Mouse (Mus musculus) brown adipose tissue, adult 24 weeks (tissue): Measurements from ENCODE around the gene Zg16. TPM values are rescaled to one million over a fixed set of nuclear protein-coding genes. Genes with fewer than 3 reads are reported as not detected.
"Not testable (repeated sequence)": the region's sequence is repeated elsewhere in the genome, so short reads cannot be mapped to it uniquely, and the experiment has no call there.

Experiments used
- H3K27ac ChIP-seq: fragments of 200-500 bp; replicated peaks from 2 replicates; pipeline ENCODE4 v1.5.1; 2012; ENCODE audit warnings: low read depth, mild to moderate bottlenecking, low read length
- H3K4me1 ChIP-seq: fragments of 200-500 bp; 2 replicates; pipeline ENCODE4 v1.6.1; 2012; ENCODE audit warnings: low read length, mixed read lengths; ENCODE audit not compliant: control insufficient read depth, insufficient read depth, insufficient read length
- H3K4me3 ChIP-seq: fragments of 200-500 bp; 2 replicates; pipeline ENCODE4 v1.5.1; 2012; ENCODE audit warnings: low read depth, mild to moderate bottlenecking, low read length, moderate library complexity; ENCODE audit not compliant: insufficient read depth
- polyA plus RNA-seq: library from polyadenylated mRNA; stranded (reverse); fragments of >200 nt; gene quantifications from 2 replicates; pipeline ENCODE4 v1.2.4, GENCODE M21; 2012; ENCODE audit not compliant: missing spikeins, insufficient read depth, insufficient read length

Gene Zg16
- polyA plus RNA-seq, 1 experiment = not detected

- H3K27ac ChIP-seq = 0 out of 2 replicates have a peak overlapping the region, but pooled peaks have one; percentile 49
- peak overlapping the region; percentile 12; the same call in 1 of the 2 replicates for H3K4me3 ChIP-seq
- H3K4me1 ChIP-seq = peaks cover 3% of the 10 kb centered on the region; the same call in 1 of the 2 replicates
Observed at GRCm38 (mm10) chr7:127090154-127091113, 3.3 kb upstream of the Zg16 start.

- no peak overlapping the region for H3K27ac ChIP-seq
Observed at GRCm38 (mm10) chr7:127088901-127089845, 2.0 kb upstream of the Zg16 start.

GRCm38 (mm10) chr7:127088083-127088482 is 955 bp upstream of the Zg16 start:
- no peak overlapping the region for H3K4me3 ChIP-seq
- peaks cover 3% of the 10 kb centered on the region; the same call in 1 of the 2 replicates for H3K4me1 ChIP-seq
- no peak overlapping the region for H3K27ac ChIP-seq

More at GRCm38 (mm10) chr7:127088901-127089845, 2.0 kb upstream of the Zg16 start:
- H3K4me1 ChIP-seq = peaks cover 3% of the 10 kb centered on the region; the same call in 1 of the 2 replicates
- H3K4me3 ChIP-seq = no peak overlapping the region

GRCm38 (mm10) chr7:127085751-127086150 is 1.4 kb downstream of the Zg16 start:
- not testable (repeated sequence) for H3K4me3 ChIP-seq, H3K4me1 ChIP-seq, H3K27ac ChIP-seq

GRCm38 (mm10) chr7:127084794-127085193 is 2.3 kb downstream of the Zg16 start:
- Histone ChIP-seq H3K4me1 (0 out of 2 replicates have a peak, but pooled peaks cover 3% of the 10 kb centered on the region), H3K4me3 (no peak overlapping the region), H3K27ac (no peak overlapping the region)

GRCm38 (mm10) chr7:127083689-127084088 is 3.4 kb downstream of the Zg16 start:
- no peaks in the 10 kb centered on the region for H3K4me1 ChIP-seq
- no peak overlapping the region for H3K4me3 ChIP-seq
- no peak overlapping the region for H3K27ac ChIP-seq

GRCm38 (mm10) chr7:127082995-127083394 is 4.1 kb downstream of the Zg16 start:
- Histone ChIP-seq H3K4me3 (no peak overlapping the region), H3K27ac (no peak overlapping the region), H3K4me1 (no peaks in the 10 kb centered on the region)

- H3K4me3 ChIP-seq = no peak overlapping the region
- H3K4me1 ChIP-seq = no peaks in the 10 kb centered on the region
- H3K27ac ChIP-seq = no peak overlapping the region
Observed at GRCm38 (mm10) chr7:127082271-127082670, 4.9 kb downstream of the Zg16 start.

- Histone ChIP-seq H3K27ac (no peak overlapping the region), H3K4me1 (no peaks in the 10 kb centered on the region), H3K4me3 (no peak overlapping the region)
Observed at GRCm38 (mm10) chr7:127080045-127080444, 7.1 kb downstream of the Zg16 start.

GRCm38 (mm10) chr7:127077692-127078091 is 9.4 kb downstream of the Zg16 start:
- no peak overlapping the region for H3K4me3 ChIP-seq
- no peak overlapping the region for H3K27ac ChIP-seq
- no peaks in the 10 kb centered on the region for H3K4me1 ChIP-seq

- no peaks in the 10 kb centered on the region for H3K4me1 ChIP-seq
- no peak overlapping the region for H3K4me3 ChIP-seq
- no peak overlapping the region for H3K27ac ChIP-seq
Observed at GRCm38 (mm10) chr7:127076188-127076587, 10.9 kb downstream of the Zg16 start.

- Histone ChIP-seq H3K27ac (no peak overlapping the region), H3K4me3 (no peak overlapping the region), H3K4me1 (no peaks in the 10 kb centered on the region)
Observed at GRCm38 (mm10) chr7:127073221-127073620, 13.9 kb downstream of the Zg16 start.

GRCm38 (mm10) chr7:127070871-127071413 is 16.2 kb downstream of the Zg16 start:
- Histone ChIP-seq H3K4me1 (no peaks in the 10 kb centered on the region), H3K27ac (no peak overlapping the region), H3K4me3 (no peak overlapping the region)

GRCm38 (mm10) chr7:127066317-127066716 is 20.8 kb downstream of the Zg16 start:
- no peaks in the 10 kb centered on the region for H3K4me1 ChIP-seq
- no peak overlapping the region for H3K27ac ChIP-seq
- no peak overlapping the region for H3K4me3 ChIP-seq

GRCm38 (mm10) chr7:127065538-127065937 is 21.6 kb downstream of the Zg16 start:
- no peak overlapping the region for H3K27ac ChIP-seq
- no peak overlapping the region for H3K4me3 ChIP-seq
- H3K4me1 ChIP-seq = no peaks in the 10 kb centered on the region
